Mouse (Mus musculus): ENCODE measurements around the gene Ctsa. TPM values are rescaled to one million over a fixed set of nuclear protein-coding genes. Genes with fewer than 3 reads are reported as not detected.
"Not testable (repeated sequence)": the region's sequence is repeated elsewhere in the genome, so short reads cannot be mapped to it uniquely, and the experiment has no call there.

The Ctsa gene
- polyA plus RNA-seq, 1 experiment from 2014 or later = 85.8 TPM

GRCm38 (mm10) chr2:164793236-164793635 is 39.4 kb upstream of the Ctsa start:
- no peak for ATAC-seq (ENCODE audit: low FRiP score)
- 86% methylated on average over 3 of the region's 3 CpGs for WGBS
- no peaks in the 10 kb centered on the region for H3K9me3 ChIP-seq
- no peak overlapping the region for H3K4me2 ChIP-seq
- H3K36me3 ChIP-seq (replicated peaks) = peaks cover 69% of the 10 kb centered on the region
- no peak overlapping the region for H3K27ac ChIP-seq
- no peaks in the 10 kb centered on the region for H3K27me3 ChIP-seq
- no peak overlapping the region for H3K9ac ChIP-seq
- H3K4me3 ChIP-seq (replicated peaks) = no peak overlapping the region
- H3K4me1 ChIP-seq = no peaks in the 10 kb centered on the region

- H3K9ac ChIP-seq = no peak overlapping the region
- H3K27me3 ChIP-seq = no peaks in the 10 kb centered on the region
- H3K4me1 ChIP-seq = no peaks in the 10 kb centered on the region
- WGBS = 96% methylated on average over 2 of the region's 2 CpGs
- H3K4me3 ChIP-seq (replicated peaks) = no peak overlapping the region
- no peaks in the 10 kb centered on the region for H3K9me3 ChIP-seq
- H3K27ac ChIP-seq = no peak overlapping the region
- H3K36me3 ChIP-seq (replicated peaks) = peaks cover 72% of the 10 kb centered on the region
- H3K4me2 ChIP-seq = no peak overlapping the region
- ATAC-seq (ENCODE audit: low FRiP score) = no peak
Observed at GRCm38 (mm10) chr2:164793772-164794171, 38.9 kb upstream of the Ctsa start.

- Histone ChIP-seq H3K9ac (no peak overlapping the region), H3K4me3 (replicated peaks) (no peak overlapping the region), H3K4me2 (no peak overlapping the region), H3K4me1 (no peaks in the 10 kb centered on the region), H3K36me3 (replicated peaks) (peaks cover 73% of the 10 kb centered on the region), H3K9me3 (no peaks in the 10 kb centered on the region), H3K27me3 (no peaks in the 10 kb centered on the region), H3K27ac (no peak overlapping the region)
- WGBS = 33% methylated on average over 5 of the region's 5 CpGs
- ATAC-seq (ENCODE audit: low FRiP score) = peak; percentile 56; the same call in 1 of the 2 replicates
Observed at GRCm38 (mm10) chr2:164794293-164794692, 38.4 kb upstream of the Ctsa start.

GRCm38 (mm10) chr2:164795868-164796267 is 36.8 kb upstream of the Ctsa start:
- ATAC-seq (ENCODE audit: low FRiP score) = no peak
- Histone ChIP-seq H3K4me2 (no peak overlapping the region), H3K27me3 (no peaks in the 10 kb centered on the region), H3K36me3 (replicated peaks) (peaks cover 75% of the 10 kb centered on the region), H3K9ac (no peak overlapping the region), H3K4me1 (no peaks in the 10 kb centered on the region), H3K9me3 (no peaks in the 10 kb centered on the region), H3K4me3 (replicated peaks) (no peak overlapping the region), H3K27ac (no peak overlapping the region)
- WGBS = 88% methylated on average over 4 of the region's 4 CpGs

GRCm38 (mm10) chr2:164798554-164798953 is 34.1 kb upstream of the Ctsa start:
- H3K4me3 ChIP-seq (replicated peaks); H3K4me2 ChIP-seq; H3K9me3 ChIP-seq; ATAC-seq (ENCODE audit: low FRiP score); H3K4me1 ChIP-seq; H3K27ac ChIP-seq; H3K27me3 ChIP-seq; H3K9ac ChIP-seq: not testable (repeated sequence)
- H3K36me3 ChIP-seq (replicated peaks) = peaks cover 52% of the 10 kb centered on the region
- WGBS = 86% methylated on average over 6 of the region's 6 CpGs

GRCm38 (mm10) chr2:164800252-164801004 is 32.2 kb upstream of the Ctsa start:
- no peaks in the 10 kb centered on the region for H3K27me3 ChIP-seq
- H3K9me3 ChIP-seq = no peaks in the 10 kb centered on the region
- no peak overlapping the region for H3K27ac ChIP-seq
- H3K4me2 ChIP-seq = no peak overlapping the region
- 93% methylated on average over 13 of the region's 13 CpGs for WGBS
- no peak overlapping the region for H3K9ac ChIP-seq
- H3K36me3 ChIP-seq (replicated peaks) = peaks cover 42% of the 10 kb centered on the region
- peaks cover 12% of the 10 kb centered on the region for H3K4me1 ChIP-seq
- ATAC-seq (ENCODE audit: low FRiP score) = no peak
- no peak overlapping the region for H3K4me3 ChIP-seq (replicated peaks)

GRCm38 (mm10) chr2:164803201-164803920 is 29.3 kb upstream of the Ctsa start:
- no peak for ATAC-seq (ENCODE audit: low FRiP score)
- H3K4me3 ChIP-seq (replicated peaks) = peak overlapping the region; percentile 74
- H3K9me3 ChIP-seq = no peaks in the 10 kb centered on the region
- peak overlapping the region; percentile 87 for H3K4me2 ChIP-seq
- H3K36me3 ChIP-seq (replicated peaks) = peaks cover 20% of the 10 kb centered on the region
- 92% methylated on average over 16 of the region's 16 CpGs for WGBS
- no peak overlapping the region for H3K27ac ChIP-seq
- H3K4me1 ChIP-seq = peaks cover 23% of the 10 kb centered on the region
- no peaks in the 10 kb centered on the region for H3K27me3 ChIP-seq
- peak overlapping the region; percentile 87; the same call in 1 of the 2 replicates for H3K9ac ChIP-seq

- Histone ChIP-seq H3K9ac (peak overlapping the region; percentile 87), H3K4me1 (peaks cover 23% of the 10 kb centered on the region), H3K4me3 (replicated peaks) (peak overlapping the region; percentile 74), H3K9me3 (no peaks in the 10 kb centered on the region), H3K27ac (no peak overlapping the region), H3K27me3 (no peaks in the 10 kb centered on the region), H3K36me3 (replicated peaks) (peaks cover 17% of the 10 kb centered on the region; the same call in 1 of the 2 replicates), H3K4me2 (peak overlapping the region; percentile 87)
- ATAC-seq (ENCODE audit: low FRiP score) = no peak
- WGBS = 74% methylated on average over 1 of the region's 1 CpGs
Observed at GRCm38 (mm10) chr2:164803921-164804313, 28.8 kb upstream of the Ctsa start.

GRCm38 (mm10) chr2:164804533-164805331 is 27.9 kb upstream of the Ctsa start, which contains the start of the genes Acot8 and Zswim3:
Acot8 (minus strand) TSS chr2:164804882.
Zswim3 (plus strand) TSS chr2:164805098.
- under 1% methylated on average over 47 of the region's 47 CpGs for WGBS
- Histone ChIP-seq H3K27ac (peak within 1 kb of the TSS; percentile 83), H3K36me3 (replicated peaks) (peaks cover 9% of the 10 kb centered on the region; the same call in 1 of the 2 replicates), H3K27me3 (no peaks in the 10 kb centered on the region), H3K9me3 (no peaks in the 10 kb centered on the region), H3K4me2 (peak within 1 kb of the TSS; percentile 91), H3K4me1 (peaks cover 23% of the 10 kb centered on the region), H3K9ac (peak within 1 kb of the TSS; percentile 87), H3K4me3 (replicated peaks) (peak within 1 kb of the TSS; percentile 74)
- peak; percentile 97 for ATAC-seq (ENCODE audit: low FRiP score)

- Histone ChIP-seq H3K9me3 (no peaks in the 10 kb centered on the region), H3K4me1 (peaks cover 23% of the 10 kb centered on the region), H3K36me3 (replicated peaks) (peaks cover 5% of the 10 kb centered on the region; the same call in 1 of the 2 replicates), H3K4me2 (peak overlapping the region; percentile 91), H3K4me3 (replicated peaks) (peak overlapping the region; percentile 74), H3K9ac (peak overlapping the region; percentile 76), H3K27me3 (no peaks in the 10 kb centered on the region), H3K27ac (peak overlapping the region; percentile 83)
- WGBS = under 1% methylated on average over 21 of the region's 21 CpGs
- ATAC-seq (ENCODE audit: low FRiP score) = peak; percentile 72
Observed at GRCm38 (mm10) chr2:164805332-164805718, 27.3 kb upstream of the Ctsa start.

GRCm38 (mm10) chr2:164806614-164807013 is 26.1 kb upstream of the Ctsa start:
- no peak overlapping the region for H3K27ac ChIP-seq
- no peaks in the 10 kb centered on the region; the same call in 1 of the 2 replicates for H3K36me3 ChIP-seq (replicated peaks)
- 85% methylated on average over 7 of the region's 7 CpGs for WGBS
- H3K9ac ChIP-seq = no peak overlapping the region
- no peaks in the 10 kb centered on the region for H3K27me3 ChIP-seq
- H3K4me2 ChIP-seq = no peak overlapping the region
- no peak for ATAC-seq (ENCODE audit: low FRiP score)
- H3K4me3 ChIP-seq (replicated peaks) = no peak overlapping the region
- peaks cover 23% of the 10 kb centered on the region for H3K4me1 ChIP-seq
- no peaks in the 10 kb centered on the region for H3K9me3 ChIP-seq

- H3K4me3 ChIP-seq (replicated peaks) = no peak overlapping the region
- WGBS = 66% methylated on average over 2 of the region's 2 CpGs
- no peaks in the 10 kb centered on the region; the same call in 1 of the 2 replicates for H3K36me3 ChIP-seq (replicated peaks)
- no peak overlapping the region for H3K4me2 ChIP-seq
- no peak for ATAC-seq (ENCODE audit: low FRiP score)
- no peaks in the 10 kb centered on the region; the same call in 1 of the 2 replicates for H3K4me1 ChIP-seq
- no peaks in the 10 kb centered on the region for H3K9me3 ChIP-seq
- no peaks in the 10 kb centered on the region for H3K27me3 ChIP-seq
- no peak overlapping the region for H3K27ac ChIP-seq
- H3K9ac ChIP-seq = no peak overlapping the region
Observed at GRCm38 (mm10) chr2:164813557-164813956, 19.1 kb upstream of the Ctsa start.

Measured in forebrain, embryonic 12.5 days (tissue).